Mouse (Mus musculus): ENCODE measurements around the gene Nacc2. TPM values are rescaled to one million over a fixed set of nuclear protein-coding genes. Genes with fewer than 3 reads are reported as not detected.

The Nacc2 gene
- 2.5 and 3.6 TPM in 2 replicates for polyA plus RNA-seq (2015; fragmentation: Nextera tagmentation; extraction: Ambion mirVana)

- H3K27me3 ChIP-seq, result peaks cover 50% of the 10 kb centered on the region
- no peak within 1 kb of the TSS for H3K27ac ChIP-seq
- H3K4me1 ChIP-seq (replicated peaks), result peaks cover 44% of the 10 kb centered on the region
- H3K4me2 ChIP-seq, result peak within 1 kb of the TSS; percentile 89
- H3K9ac ChIP-seq, result peak within 1 kb of the TSS; percentile 74
- H3K9me3 ChIP-seq (replicated peaks), result no peaks in the 10 kb centered on the region
- H3K4me3 ChIP-seq (replicated peaks), result peak within 1 kb of the TSS; percentile 70
- no peak for ATAC-seq (ENCODE audit: low read depth)
- whole genome bisulfite sequencing (ENCODE audit: insufficient replicate concordance), result 32% methylated on average over 9 of the region's 9 CpGs
- no peak for DNase-seq
- no peaks in the 10 kb centered on the region for H3K36me3 ChIP-seq
These were observed at the start of gene Nacc2 for GRCm38 (mm10) chr2:26123079-26123648. Nacc2 (minus strand) TSS chr2:26123220.

- 68% methylated on average over 2 of the region's 2 CpGs for WGBS (ENCODE audit: insufficient replicate concordance)
- DNase-seq (no peak), ATAC-seq (ENCODE audit: low read depth) (no peak)
- peaks cover 71% of the 10 kb centered on the region for H3K27me3 ChIP-seq
- H3K4me3 ChIP-seq (replicated peaks), result no peak overlapping the region
- H3K27ac ChIP-seq, result no peak overlapping the region
- peaks cover 21% of the 10 kb centered on the region for H3K4me1 ChIP-seq (replicated peaks)
- H3K9ac ChIP-seq, result no peak overlapping the region
- H3K4me2 ChIP-seq, result no peak overlapping the region
- H3K9me3 ChIP-seq (replicated peaks), result no peaks in the 10 kb centered on the region
- H3K36me3 ChIP-seq, result no peaks in the 10 kb centered on the region
These were observed 49.1 kb upstream of the Nacc2 start for GRCm38 (mm10) chr2:26172166-26172565.

GRCm38 (mm10) chr2:26170376-26170775 lies 47.4 kb upstream of the Nacc2 start:
- H3K36me3 ChIP-seq, result no peaks in the 10 kb centered on the region
- peaks cover 63% of the 10 kb centered on the region for H3K27me3 ChIP-seq
- no peak overlapping the region for H3K27ac ChIP-seq
- ATAC-seq (ENCODE audit: low read depth) (no peak), DNase-seq (no peak)
- 40% methylated on average over 2 of the region's 2 CpGs for WGBS (ENCODE audit: insufficient replicate concordance)
- H3K9ac ChIP-seq, result no peak overlapping the region
- peaks cover 3% of the 10 kb centered on the region for H3K4me1 ChIP-seq (replicated peaks)
- H3K4me3 ChIP-seq (replicated peaks), result no peak overlapping the region
- H3K9me3 ChIP-seq (replicated peaks), result no peaks in the 10 kb centered on the region
- H3K4me2 ChIP-seq, result no peak overlapping the region

- H3K27ac ChIP-seq, result no peak overlapping the region
- H3K9me3 ChIP-seq (replicated peaks), result no peaks in the 10 kb centered on the region
- H3K4me2 ChIP-seq, result no peak overlapping the region
- H3K4me1 ChIP-seq (replicated peaks), result no peaks in the 10 kb centered on the region
- DNase-seq (no peak), ATAC-seq (ENCODE audit: low read depth) (no peak)
- no peaks in the 10 kb centered on the region for H3K36me3 ChIP-seq
- no peak overlapping the region for H3K4me3 ChIP-seq (replicated peaks)
- peaks cover 54% of the 10 kb centered on the region for H3K27me3 ChIP-seq
- 41% methylated on average over 11 of the region's 11 CpGs for WGBS (ENCODE audit: insufficient replicate concordance)
- no peak overlapping the region for H3K9ac ChIP-seq
These were observed 46.0 kb upstream of the Nacc2 start for GRCm38 (mm10) chr2:26168843-26169579.

- Histone ChIP-seq H3K4me3 (replicated peaks) (no peak overlapping the region), H3K27me3 (peaks cover 36% of the 10 kb centered on the region), H3K4me2 (no peak overlapping the region), H3K36me3 (no peaks in the 10 kb centered on the region), H3K27ac (no peak overlapping the region), H3K9me3 (replicated peaks) (no peaks in the 10 kb centered on the region), H3K4me1 (replicated peaks) (peaks cover 7% of the 10 kb centered on the region), H3K9ac (no peak overlapping the region)
- no peak for ATAC-seq (ENCODE audit: low read depth)
- 70% methylated on average over 3 of the region's 3 CpGs for WGBS (ENCODE audit: insufficient replicate concordance)
- DNase-seq, result no peak
These were observed 43.9 kb upstream of the Nacc2 start for GRCm38 (mm10) chr2:26166890-26167289.

- Histone ChIP-seq H3K9me3 (replicated peaks) (no peaks in the 10 kb centered on the region), H3K27me3 (peaks cover 8% of the 10 kb centered on the region; the same call in 1 of the 2 replicates), H3K4me2 (no peak overlapping the region), H3K36me3 (no peaks in the 10 kb centered on the region), H3K4me1 (replicated peaks) (peaks cover 38% of the 10 kb centered on the region), H3K9ac (no peak overlapping the region), H3K4me3 (replicated peaks) (no peak overlapping the region), H3K27ac (no peak overlapping the region)
- no peak for ATAC-seq (ENCODE audit: low read depth)
- 82% methylated on average over 9 of the region's 9 CpGs for WGBS (ENCODE audit: insufficient replicate concordance)
- DNase-seq, result no peak
These were observed 35.0 kb upstream of the Nacc2 start for GRCm38 (mm10) chr2:26158064-26158463.

- no peak for DNase-seq
- Histone ChIP-seq H3K9me3 (replicated peaks) (no peaks in the 10 kb centered on the region), H3K4me2 (no peak overlapping the region), H3K27ac (no peak overlapping the region), H3K27me3 (peaks cover 8% of the 10 kb centered on the region; the same call in 1 of the 2 replicates), H3K9ac (no peak overlapping the region), H3K36me3 (no peaks in the 10 kb centered on the region), H3K4me3 (replicated peaks) (no peak overlapping the region), H3K4me1 (replicated peaks) (peaks cover 41% of the 10 kb centered on the region)
- 73% methylated on average over 10 of the region's 10 CpGs for WGBS (ENCODE audit: insufficient replicate concordance)
- no peak for ATAC-seq (ENCODE audit: low read depth)
These were observed 33.4 kb upstream of the Nacc2 start for GRCm38 (mm10) chr2:26156191-26156977.

GRCm38 (mm10) chr2:26155737-26156136 lies 32.7 kb upstream of the Nacc2 start:
- Histone ChIP-seq H3K9ac (no peak overlapping the region), H3K36me3 (no peaks in the 10 kb centered on the region), H3K9me3 (replicated peaks) (no peaks in the 10 kb centered on the region), H3K27me3 (peaks cover 8% of the 10 kb centered on the region; the same call in 1 of the 2 replicates), H3K4me3 (replicated peaks) (no peak overlapping the region), H3K27ac (no peak overlapping the region), H3K4me1 (replicated peaks) (peaks cover 44% of the 10 kb centered on the region), H3K4me2 (no peak overlapping the region)
- DNase-seq (no peak), ATAC-seq (ENCODE audit: low read depth) (no peak)
- 33% methylated on average over 3 of the region's 3 CpGs for WGBS (ENCODE audit: insufficient replicate concordance)

GRCm38 (mm10) chr2:26154586-26154985 lies 31.6 kb upstream of the Nacc2 start:
- peak overlapping the region; percentile 19; the same call in 1 of the 2 replicates for H3K4me2 ChIP-seq
- DNase-seq (peak; percentile 38), ATAC-seq (ENCODE audit: low read depth) (peak; percentile 76)
- H3K27me3 ChIP-seq, result peaks cover 8% of the 10 kb centered on the region; the same call in 1 of the 2 replicates
- H3K9me3 ChIP-seq (replicated peaks), result no peaks in the 10 kb centered on the region
- peak overlapping the region; percentile 17; the same call in 1 of the 2 replicates for H3K9ac ChIP-seq
- no peaks in the 10 kb centered on the region; the same call in 1 of the 2 replicates for H3K36me3 ChIP-seq
- peak overlapping the region; percentile 47; the same call in 1 of the 2 replicates for H3K27ac ChIP-seq
- H3K4me1 ChIP-seq (replicated peaks), result peaks cover 44% of the 10 kb centered on the region
- no peak overlapping the region for H3K4me3 ChIP-seq (replicated peaks)
- WGBS (ENCODE audit: insufficient replicate concordance), result 18% methylated on average over 5 of the region's 5 CpGs

GRCm38 (mm10) chr2:26153909-26154340 lies 30.9 kb upstream of the Nacc2 start:
- 15% methylated on average over 4 of the region's 4 CpGs for WGBS (ENCODE audit: insufficient replicate concordance)
- H3K4me1 ChIP-seq (replicated peaks), result peaks cover 44% of the 10 kb centered on the region
- no peak overlapping the region for H3K4me3 ChIP-seq (replicated peaks)
- DNase-seq, result peak; percentile 46
- H3K9ac ChIP-seq, result 0 out of 2 replicates have a peak overlapping the region, but pooled peaks have one; percentile 17
- no peaks in the 10 kb centered on the region for H3K9me3 ChIP-seq (replicated peaks)
- no peak overlapping the region; the same call in 1 of the 2 replicates for H3K27ac ChIP-seq
- ATAC-seq (ENCODE audit: low read depth), result peak; percentile 77
- H3K36me3 ChIP-seq, result no peaks in the 10 kb centered on the region; the same call in 1 of the 2 replicates
- no peak overlapping the region for H3K4me2 ChIP-seq
- peaks cover 8% of the 10 kb centered on the region; the same call in 1 of the 2 replicates for H3K27me3 ChIP-seq

- Histone ChIP-seq H3K27ac (no peak overlapping the region), H3K9ac (no peak overlapping the region), H3K4me3 (replicated peaks) (no peak overlapping the region), H3K4me2 (no peak overlapping the region), H3K36me3 (no peaks in the 10 kb centered on the region; the same call in 1 of the 2 replicates), H3K27me3 (peaks cover 8% of the 10 kb centered on the region; the same call in 1 of the 2 replicates), H3K9me3 (replicated peaks) (no peaks in the 10 kb centered on the region), H3K4me1 (replicated peaks) (peaks cover 44% of the 10 kb centered on the region)
- WGBS (ENCODE audit: insufficient replicate concordance), result 33% methylated on average over 4 of the region's 4 CpGs
- no peak for DNase-seq
- ATAC-seq (ENCODE audit: low read depth), result no peak
These were observed 30.3 kb upstream of the Nacc2 start for GRCm38 (mm10) chr2:26153295-26153694.
